Mouse (Mus musculus) cerebellum, postnatal 14 days (tissue): ENCODE data around the gene Fanca.

Experiments
- DNase-seq, 2 experiments: peaks; one replicate each; pipeline ENCODE4 v3.0.0; 2021; ENCODE audit warnings: mixed read lengths in 2 of 2

Fanca gene

GRCm38 (mm10) chr8:123230326-123230725 lies 88.0 kb downstream of the Fanca start:
- DNase-seq: peak in 1 of 2 experiments; percentile 53

- DNase-seq: no peak
These were observed 90.0 kb downstream of the Fanca start for GRCm38 (mm10) chr8:123228416-123228815.

GRCm38 (mm10) chr8:123224278-123225266 lies 93.8 kb downstream of the Fanca start, which contains the start of gene Cdk10:
TSS of gene Cdk10 (plus strand) at chr8:123224842.
- DNase-seq: peak; percentile 93 to 95

- no peak for DNase-seq
These were observed 97.5 kb downstream of the Fanca start for GRCm38 (mm10) chr8:123220917-123221316.
